Mouse (Mus musculus): Measurements from ENCODE around the gene Rtp1.

The Rtp1 gene

DNA sequence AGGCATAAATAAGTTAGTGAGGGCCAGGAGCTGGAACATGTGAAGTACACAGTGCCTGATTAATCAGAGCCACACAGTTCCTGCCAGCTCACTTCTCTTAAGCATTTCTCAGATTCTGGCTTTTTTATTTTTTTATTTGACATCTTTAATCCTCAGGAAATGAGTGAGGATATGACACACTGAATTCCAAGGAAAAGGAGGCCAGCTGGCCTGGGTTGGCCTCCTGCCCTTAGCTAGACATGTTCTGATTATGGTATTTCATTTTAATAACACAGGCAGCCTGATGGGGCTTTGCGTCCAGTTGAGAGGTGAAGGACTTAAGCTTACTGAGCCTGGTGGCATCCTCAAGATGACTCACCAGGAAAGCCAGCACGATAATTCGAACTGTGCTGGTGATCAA, 27.6 kb downstream of the Rtp1 start:
- no peak for DNase-seq (ENCODE audit: low read depth, low spot score)

DNA sequence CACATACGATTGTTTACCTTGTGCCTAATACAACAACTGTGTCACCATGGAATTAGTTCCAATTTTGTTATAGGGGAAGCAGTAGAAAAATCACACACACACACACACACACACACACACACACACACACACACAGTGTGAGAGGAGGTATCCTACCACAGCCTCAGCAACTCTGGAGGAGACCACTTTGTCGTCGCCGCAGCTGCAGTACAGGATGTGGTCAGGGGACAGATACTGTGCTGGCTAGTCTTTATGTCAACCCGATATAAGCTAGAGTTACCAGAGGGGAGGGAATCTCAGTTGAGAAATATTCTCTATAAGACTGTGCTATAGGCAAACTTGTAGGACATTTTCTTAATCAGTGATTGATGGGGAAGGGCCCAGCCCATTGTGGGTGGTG, 28.4 kb downstream of the Rtp1 start:
- DNase-seq (ENCODE audit: low read depth, low spot score): no peak

DNA sequence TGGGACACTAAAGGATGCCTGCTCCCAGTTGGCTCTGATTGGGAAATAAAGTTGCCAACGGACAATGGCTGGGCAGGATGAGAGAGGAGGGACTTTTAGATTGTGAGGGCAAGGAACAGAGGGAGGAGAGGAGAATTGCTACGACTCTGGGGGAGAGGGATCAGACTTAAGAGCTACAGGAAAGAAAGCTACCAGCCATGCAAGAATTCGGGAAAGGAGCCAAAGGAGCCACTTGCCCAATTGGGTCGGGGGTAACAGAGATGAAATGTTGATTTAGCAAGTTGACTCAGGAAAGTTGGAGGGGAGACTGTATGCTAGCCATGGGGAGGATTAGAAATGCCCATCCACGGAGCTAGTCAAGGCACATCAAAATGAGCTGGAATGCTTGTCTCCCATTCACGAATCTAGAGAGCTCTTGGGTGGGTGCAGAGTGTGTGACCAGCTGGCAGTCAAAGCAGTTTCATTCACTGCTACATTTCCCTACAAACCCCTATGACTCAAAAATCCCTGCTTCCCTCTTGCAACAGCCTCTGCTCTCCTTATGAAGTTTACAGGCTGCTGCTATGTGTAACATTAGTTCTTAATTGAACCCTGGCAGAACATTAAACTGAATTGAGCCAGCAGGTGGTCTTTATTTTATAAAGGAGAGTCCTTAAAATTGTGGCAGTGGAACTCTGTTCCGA, 30.1 kb downstream of the Rtp1 start:
- DNase-seq (ENCODE audit: low read depth, low spot score): no peak

DNA sequence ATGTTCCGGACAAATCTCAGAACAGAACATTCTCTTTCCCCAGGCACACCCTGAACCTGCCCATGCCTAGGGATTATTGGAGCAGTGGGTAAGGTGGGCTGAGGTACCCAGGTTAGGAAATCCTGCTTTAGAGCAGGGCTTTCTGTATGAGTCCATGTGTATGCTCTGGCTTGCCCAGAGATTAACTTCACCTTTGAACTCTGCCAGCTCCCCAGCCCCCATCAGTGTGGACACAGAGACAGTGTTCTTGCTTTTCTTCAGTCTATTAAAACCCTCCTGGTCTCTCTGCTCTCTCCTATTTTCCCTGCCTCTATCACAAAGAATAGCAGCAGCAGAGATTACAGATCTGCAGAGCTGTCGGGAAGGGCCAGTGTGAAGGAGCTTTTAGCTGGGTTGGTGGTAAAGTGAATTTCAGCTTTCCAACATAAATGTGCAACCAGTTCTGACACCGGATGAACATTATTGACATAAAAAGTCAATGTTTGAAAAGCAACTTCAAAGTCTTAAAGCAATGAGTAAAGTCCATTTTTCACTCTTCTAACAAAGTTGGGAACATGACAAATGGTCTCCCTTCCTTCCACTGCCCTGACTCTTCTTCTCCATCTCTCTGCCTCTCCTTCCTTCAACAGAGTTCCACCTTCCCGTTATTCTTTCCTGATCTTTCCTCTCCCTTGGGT, 34.9 kb downstream of the Rtp1 start:
- no peak for DNase-seq (ENCODE audit: low read depth, low spot score)

DNA sequence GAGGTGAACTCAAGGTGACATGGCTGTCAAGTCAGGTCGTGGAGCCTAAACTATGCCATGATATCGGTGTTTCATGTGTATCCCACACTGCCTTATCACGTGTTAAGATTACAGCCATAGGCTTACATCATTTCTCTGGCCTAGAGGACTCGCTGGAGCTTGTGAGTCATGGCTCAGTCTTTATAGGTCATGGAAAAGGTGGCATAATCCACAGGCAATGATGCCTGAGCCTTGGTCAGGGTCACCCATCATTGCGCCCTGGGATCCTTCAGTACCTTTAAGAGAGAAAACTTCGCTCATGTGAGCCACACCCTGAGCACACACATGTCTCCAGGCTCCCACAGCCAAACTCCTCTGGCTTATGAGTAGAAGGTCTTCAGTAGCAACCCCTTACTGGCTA, 42.6 kb downstream of the Rtp1 start:
- DNase-seq (ENCODE audit: low read depth, low spot score): no peak

DNA sequence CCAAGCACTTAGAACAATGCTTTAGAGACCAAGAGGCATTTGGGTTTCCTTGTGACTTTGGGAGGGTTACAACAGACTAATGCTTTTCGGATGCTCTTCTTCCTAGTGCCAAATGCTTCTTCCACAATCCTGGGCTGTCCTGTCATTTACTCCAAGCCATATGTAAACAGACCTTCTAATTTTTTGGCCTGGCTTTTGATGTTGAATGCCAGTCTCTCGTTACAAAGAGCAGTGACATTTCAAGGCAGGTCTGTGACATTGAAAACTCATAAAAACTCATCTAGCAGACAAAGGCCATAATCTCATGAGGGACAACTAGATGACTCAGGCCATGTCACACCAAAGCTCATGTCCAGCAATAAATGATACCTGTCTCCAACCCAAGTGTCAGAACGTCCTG, 43.1 kb downstream of the Rtp1 start:
- DNase-seq (ENCODE audit: low read depth, low spot score): no peak

DNA sequence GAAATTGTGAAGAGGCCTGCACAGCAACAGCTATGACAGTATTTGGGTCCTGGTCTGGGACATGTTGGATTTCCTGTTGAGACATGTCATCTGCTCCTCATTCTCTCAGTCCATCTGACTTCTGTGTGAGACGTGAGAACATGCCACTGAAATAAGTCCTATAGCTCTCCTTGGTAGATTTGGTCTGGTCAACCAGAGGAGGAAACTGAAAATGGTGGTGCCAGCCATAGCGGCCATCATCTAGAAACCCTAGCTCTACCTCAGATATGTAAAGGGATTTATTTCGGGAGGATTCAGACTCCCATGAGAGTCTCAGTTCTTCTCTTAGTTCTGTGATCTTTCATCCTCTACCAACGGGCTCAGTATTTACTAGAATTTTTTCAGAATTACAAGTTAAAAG, 46.7 kb downstream of the Rtp1 start:
- DNase-seq (ENCODE audit: low read depth, low spot score): no peak

DNA sequence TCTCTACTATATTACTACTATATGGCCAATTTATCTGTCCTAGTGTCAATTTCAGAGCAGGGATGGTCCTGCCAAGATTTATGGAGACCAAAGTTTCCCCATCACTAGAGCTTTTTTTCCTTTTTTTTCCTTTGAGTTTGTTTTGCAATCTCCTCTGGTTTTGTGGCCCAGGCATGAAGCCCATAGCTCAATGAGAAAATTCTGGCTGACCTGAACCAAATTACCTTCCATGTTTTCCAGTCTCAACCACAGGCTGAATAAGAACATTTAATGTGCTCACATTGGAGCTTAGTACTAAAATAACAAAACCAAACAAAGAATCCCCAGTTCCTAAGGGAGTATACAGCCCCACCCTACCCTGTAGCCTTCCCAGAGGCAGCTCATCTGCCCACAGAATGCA, 47.7 kb downstream of the Rtp1 start:
- DNase-seq (ENCODE audit: low read depth, low spot score): no peak

DNA sequence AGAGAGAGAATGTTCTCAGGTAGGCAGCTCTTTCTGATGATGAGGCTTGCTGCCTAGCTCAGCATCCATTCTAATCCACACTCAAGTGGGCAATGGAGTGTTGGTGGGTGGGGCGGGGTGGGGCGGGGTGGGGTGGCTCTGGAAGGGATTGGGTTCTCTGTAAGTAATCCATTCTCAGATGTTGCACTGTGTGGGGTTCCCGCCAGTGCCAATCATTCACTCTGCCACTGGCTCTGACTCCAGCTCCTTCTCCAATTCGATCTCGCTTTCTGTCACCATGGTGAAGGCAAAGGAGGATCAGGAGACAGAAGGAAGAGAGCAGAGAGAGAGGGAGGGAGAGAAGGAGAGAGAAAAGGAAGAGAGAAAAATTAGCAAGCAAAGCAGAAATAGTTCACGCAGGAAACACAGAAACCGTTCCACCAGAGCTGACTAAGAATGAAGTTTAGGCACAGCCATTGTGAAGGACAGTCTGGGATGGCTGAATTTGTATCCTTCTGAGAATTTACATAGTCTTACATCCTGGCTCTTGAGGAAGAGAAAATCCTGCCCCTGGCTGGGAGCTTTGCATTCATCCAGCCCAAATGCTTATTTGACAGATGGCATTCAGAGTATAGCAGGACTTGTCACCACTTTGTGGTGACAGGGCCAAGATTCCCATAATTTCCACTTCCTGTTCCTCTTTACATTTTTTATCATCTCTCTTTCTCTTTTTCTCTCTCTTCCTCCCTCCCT, 51.1 kb downstream of the Rtp1 start:
- no peak for DNase-seq (ENCODE audit: low read depth, low spot score)

DNA sequence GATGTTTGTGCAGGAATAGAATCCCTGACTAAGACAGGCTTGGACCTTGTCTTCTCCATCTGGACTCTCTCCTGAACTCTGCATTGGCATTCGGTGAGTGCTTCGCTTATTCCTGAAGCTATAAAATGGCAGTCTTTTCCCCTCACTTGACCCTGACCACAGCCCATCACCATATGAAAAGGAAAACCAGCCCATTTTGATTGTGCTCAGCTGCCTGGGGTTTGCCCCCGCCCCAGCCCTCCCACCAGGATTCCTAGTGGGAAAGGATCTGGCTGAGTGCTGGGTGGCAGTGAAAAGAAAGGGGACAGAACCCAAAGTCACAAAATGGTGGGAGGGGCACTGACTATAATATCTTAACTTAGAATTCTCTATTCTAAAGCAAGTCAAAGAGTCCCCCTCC, 53.3 kb downstream of the Rtp1 start:
- DNase-seq (ENCODE audit: low read depth, low spot score): no peak

DNA sequence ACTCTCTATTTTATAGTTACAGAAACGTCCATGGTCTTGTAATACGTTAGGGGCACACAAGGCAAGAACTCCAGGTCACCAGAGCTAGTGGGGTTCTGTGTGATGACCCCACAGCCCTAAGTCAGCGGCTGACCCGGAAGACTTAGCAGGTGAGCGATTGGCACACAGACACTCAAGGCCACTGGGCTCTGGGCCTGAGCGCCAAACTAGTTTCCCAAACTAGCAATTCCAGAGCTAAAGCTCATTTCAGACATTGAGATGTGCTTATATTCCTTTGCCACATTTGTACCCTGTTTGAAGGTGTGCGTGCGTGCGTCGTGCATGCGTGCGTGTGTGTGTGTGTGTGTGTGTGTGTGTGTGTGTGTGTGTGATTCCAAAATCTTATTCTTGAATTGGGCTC, 53.9 kb downstream of the Rtp1 start:
- no peak for DNase-seq (ENCODE audit: low read depth, low spot score)

DNA sequence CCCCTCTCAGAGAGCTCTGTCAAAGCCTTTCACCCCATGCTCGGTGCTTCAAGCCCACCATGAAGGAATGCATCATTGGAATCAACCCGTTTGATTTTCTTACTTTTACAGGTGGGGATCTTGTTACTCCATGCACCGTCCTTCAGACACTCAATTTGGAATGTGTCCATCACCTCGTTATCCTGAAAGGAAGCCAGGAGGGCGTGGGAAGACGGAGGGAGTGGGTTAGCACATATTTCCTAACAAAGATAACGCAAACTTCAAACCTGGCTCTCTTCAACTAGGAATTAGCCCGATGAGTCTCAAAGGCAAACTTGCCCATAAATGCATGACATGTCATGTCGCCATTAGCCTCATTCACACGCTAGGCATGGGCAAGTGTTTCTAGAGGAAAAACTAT, 54.4 kb downstream of the Rtp1 start:
- DNase-seq (ENCODE audit: low read depth, low spot score): no peak

All from retina, postnatal 7 days (tissue).